Comparison of ENCODE assay signal across 21 mouse cellular contexts in the genomic region with DNA sequence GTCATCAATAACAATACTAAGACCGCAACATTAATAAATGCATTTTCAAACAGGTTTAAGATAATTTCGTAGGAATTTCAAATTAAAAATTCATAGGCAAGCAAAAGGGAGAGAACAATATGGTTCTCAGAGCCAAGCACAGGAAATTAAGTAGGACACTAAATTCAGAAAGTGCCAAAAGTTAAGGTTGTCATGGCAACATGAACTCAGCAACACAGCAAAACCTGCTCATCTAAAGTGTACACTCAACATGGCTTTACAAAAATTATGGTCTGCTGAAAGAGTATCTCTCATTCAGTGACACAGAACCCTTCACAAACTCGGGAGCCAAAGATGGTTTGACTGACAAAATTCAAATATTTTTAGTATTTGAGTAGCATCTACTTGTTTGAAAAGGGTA.
DNase-seq lines count a peak whose midpoint lies in the region; ATAC-seq and TF ChIP-seq lines count a peak whose summit lies in the region.
"Had no signal": no experiment of that assay in that cellular context is flagged by ENCODE, and none has a peak within 500 bp of the region (broad histone marks: within the 10 kb centered on the region; RNA-seq: fewer than 3 reads in every experiment).

No protein-coding gene starts in this region.

- no peak for TF ChIP-seq CTCF in layer of hippocampus, adult 2 months (conservative IDR thresholded peaks at IDR 0.05)
- TF ChIP-seq CTCF in midbrain, postnatal 0 days (IDR thresholded peaks at IDR 0.05), result no peak

- H3K27ac ChIP-seq in layer of hippocampus, adult 2 months, result peak overlapping the region; percentile 88
- no peak overlapping the region for H3K27ac ChIP-seq in midbrain, postnatal 0 days (ENCODE audit: low read depth, low read length)
- H3K27ac ChIP-seq in midbrain, embryonic 13.5 days, result no peak overlapping the region
- no peak overlapping the region for H3K27ac ChIP-seq in kidney, embryonic 14.5 days (ENCODE audit: low read depth, low read length)
- H3K27ac ChIP-seq: embryonic facial prominence, embryonic 13.5 days; forebrain, embryonic 12.5 days; heart, embryonic 15.5 days; hindbrain, embryonic 10.5 days; hindbrain, embryonic 15.5 days had no signal

- peaks cover 6% of the 10 kb centered on the region; the same call in 1 of the 2 replicates for H3K4me1 ChIP-seq in midbrain, postnatal 0 days (ENCODE audit: insufficient read depth, low read length)
- H3K4me1 ChIP-seq in midbrain, embryonic 13.5 days (replicated peaks), result peaks cover 13% of the 10 kb centered on the region; the same call in 1 of the 2 replicates
- no peaks in the 10 kb centered on the region for H3K4me1 ChIP-seq in kidney, embryonic 14.5 days (ENCODE audit: control insufficient read depth, insufficient read depth, low read length)
- H3K4me1 ChIP-seq: embryonic facial prominence, embryonic 13.5 days; hindbrain, embryonic 15.5 days had no signal

- 64% methylated on average over 3 of the region's 3 CpGs for WGBS in midbrain, postnatal 0 days
- WGBS in midbrain, embryonic 13.5 days, result 70% methylated on average over 3 of the region's 3 CpGs
- 86% methylated on average over 3 of the region's 3 CpGs for WGBS in kidney, embryonic 14.5 days

- no peak overlapping the region for H3K4me3 ChIP-seq in layer of hippocampus, adult 2 months
- no peak overlapping the region for H3K4me3 ChIP-seq in midbrain, postnatal 0 days (ENCODE audit: low read depth, low read length)
- no peak overlapping the region for H3K4me3 ChIP-seq in midbrain, embryonic 13.5 days (replicated peaks)
- no peak overlapping the region for H3K4me3 ChIP-seq in kidney, embryonic 14.5 days (ENCODE audit: low read length)
- H3K4me3 ChIP-seq: embryonic facial prominence, embryonic 13.5 days; forebrain, embryonic 12.5 days; heart, embryonic 15.5 days; hindbrain, embryonic 10.5 days; hindbrain, embryonic 15.5 days had no signal

- H3K27me3 ChIP-seq in midbrain, postnatal 0 days (ENCODE audit: insufficient read depth, low read length), result no peaks in the 10 kb centered on the region
- no peaks in the 10 kb centered on the region for H3K27me3 ChIP-seq in midbrain, embryonic 13.5 days
- no peaks in the 10 kb centered on the region for H3K27me3 ChIP-seq in kidney, embryonic 14.5 days (ENCODE audit: control insufficient read depth, insufficient read depth, low read length)
- H3K27me3 ChIP-seq: CH12.LX; hindbrain, embryonic 15.5 days had no signal

- DNase-seq in frontal cortex, postnatal 36 days (ENCODE audit: low spot score in 2 of 2), result no peak
- peak; percentile 51 to 59 for DNase-seq in layer of hippocampus, adult 2 months (ENCODE audit: low spot score in 2 of 2)
- DNase-seq in layer of hippocampus, postnatal 10 days (ENCODE audit: low spot score in 2 of 2), result no peak
- DNase-seq in midbrain, postnatal 0 days (ENCODE audit: low spot score), result peak; percentile 38
- DNase-seq: adrenal gland, postnatal 14 days; cerebellum, adult 8-10 months; cerebellum, postnatal 14 days; gastrocnemius, postnatal 10 days; heart, postnatal 14 days had no signal

- H3K4me2 ChIP-seq in midbrain, postnatal 0 days (ENCODE audit: low read depth, low read length, poor library complexity, severe bottlenecking), result no peak overlapping the region
- H3K4me2 ChIP-seq in midbrain, embryonic 13.5 days (replicated peaks), result no peak overlapping the region
- H3K4me2 ChIP-seq in kidney, embryonic 14.5 days (replicated peaks; ENCODE audit: low read depth, low read length), result no peak overlapping the region
- H3K4me2 ChIP-seq: embryonic facial prominence, embryonic 13.5 days; forebrain, embryonic 12.5 days; heart, embryonic 15.5 days; hindbrain, embryonic 15.5 days had no signal

- no peak overlapping the region for H3K9ac ChIP-seq in midbrain, postnatal 0 days (replicated peaks; ENCODE audit: low read length, poor library complexity, severe bottlenecking)
- no peak overlapping the region for H3K9ac ChIP-seq in midbrain, embryonic 13.5 days (replicated peaks)
- H3K9ac ChIP-seq in kidney, embryonic 14.5 days (ENCODE audit: low read depth, low read length), result no peak overlapping the region
- H3K9ac ChIP-seq: embryonic facial prominence, embryonic 13.5 days; forebrain, embryonic 12.5 days; heart, embryonic 15.5 days; hindbrain, embryonic 15.5 days had no signal

- peak; percentile 84 for ATAC-seq in frontal cortex, adult (ENCODE audit: low TSS enrichment)
- no peak for ATAC-seq in midbrain, postnatal 0 days (ENCODE audit: low FRiP score)
- no peak for ATAC-seq in midbrain, embryonic 13.5 days
- ATAC-seq in kidney, embryonic 14.5 days (ENCODE audit: low FRiP score, low TSS enrichment), result no peak
- ATAC-seq: activated CD4-positive, CD25-positive, alpha-beta regulatory T cell, adult 4 months; inflammation-experienced regulatory T-cells, adult 6 months; Patski had no signal

- no peaks in the 10 kb centered on the region for H3K9me3 ChIP-seq in midbrain, postnatal 0 days (ENCODE audit: low read length)
- H3K9me3 ChIP-seq in midbrain, embryonic 13.5 days, result no peaks in the 10 kb centered on the region
- H3K9me3 ChIP-seq in kidney, embryonic 14.5 days (ENCODE audit: control insufficient read depth, low read length), result no peaks in the 10 kb centered on the region
- H3K9me3 ChIP-seq: embryonic facial prominence, embryonic 13.5 days; forebrain, embryonic 12.5 days; heart, embryonic 15.5 days; hindbrain, embryonic 10.5 days; hindbrain, embryonic 15.5 days had no signal

- no peaks in the 10 kb centered on the region for H3K36me3 ChIP-seq in midbrain, postnatal 0 days (ENCODE audit: insufficient read depth, low read length)
- H3K36me3 ChIP-seq in midbrain, embryonic 13.5 days, result no peaks in the 10 kb centered on the region
- no peaks in the 10 kb centered on the region for H3K36me3 ChIP-seq in kidney, embryonic 14.5 days (ENCODE audit: control insufficient read depth, insufficient read depth, low read length)
- H3K36me3 ChIP-seq: embryonic facial prominence, embryonic 13.5 days; forebrain, embryonic 12.5 days; heart, embryonic 15.5 days; hindbrain, embryonic 10.5 days; hindbrain, embryonic 15.5 days had no signal

Comparison
In these comparisons a context has a peak if more than half of its experiments do, and no peak if none do; other contexts are left out.
1. DNase-seq: peak in layer of hippocampus, adult 2 months (2 of 2) and midbrain, postnatal 0 days (single experiment); none in frontal cortex, postnatal 36 days (0 of 2) and layer of hippocampus, postnatal 10 days (0 of 2).